Mouse (Mus musculus) neutrophil, adult 59 days (primary cell): Measurements from ENCODE around the gene Dnajb8. TPM values are rescaled to one million over a fixed set of nuclear protein-coding genes. Genes with fewer than 3 reads are reported as not detected.

Experiments used
- total RNA-seq, 2 experiments: library from RNA; stranded (reverse); gene quantifications; 1 replicate in 1 of 2; 2 replicates in 1 of 2; pipeline ENCODE4 v1.2.4; 2023

The Dnajb8 gene
- not detected for total RNA-seq

DNA sequence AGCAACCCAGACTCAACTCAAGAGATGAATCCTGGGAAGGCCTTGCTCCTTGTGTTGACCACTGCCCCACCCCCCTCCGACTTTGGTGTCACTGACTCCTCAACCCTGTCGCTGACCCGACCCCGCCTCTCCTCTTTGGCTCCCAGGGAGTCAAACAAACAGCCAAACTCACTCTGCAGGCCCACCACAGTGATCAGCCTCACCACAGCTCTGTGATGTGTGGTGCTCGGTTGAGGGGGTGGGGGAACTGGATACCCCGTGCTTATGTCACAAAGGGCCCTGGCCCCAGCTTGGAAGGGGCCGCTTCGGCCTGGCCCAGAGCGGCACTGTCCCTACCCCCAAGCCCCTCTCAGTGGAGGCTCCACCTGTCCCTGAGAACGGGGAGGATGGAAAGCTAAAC, at the start of gene Dnajb8:
Gene Dnajb8 (plus strand): TSS at position 301 of the 400 bp plus-strand sequence.

DNA sequence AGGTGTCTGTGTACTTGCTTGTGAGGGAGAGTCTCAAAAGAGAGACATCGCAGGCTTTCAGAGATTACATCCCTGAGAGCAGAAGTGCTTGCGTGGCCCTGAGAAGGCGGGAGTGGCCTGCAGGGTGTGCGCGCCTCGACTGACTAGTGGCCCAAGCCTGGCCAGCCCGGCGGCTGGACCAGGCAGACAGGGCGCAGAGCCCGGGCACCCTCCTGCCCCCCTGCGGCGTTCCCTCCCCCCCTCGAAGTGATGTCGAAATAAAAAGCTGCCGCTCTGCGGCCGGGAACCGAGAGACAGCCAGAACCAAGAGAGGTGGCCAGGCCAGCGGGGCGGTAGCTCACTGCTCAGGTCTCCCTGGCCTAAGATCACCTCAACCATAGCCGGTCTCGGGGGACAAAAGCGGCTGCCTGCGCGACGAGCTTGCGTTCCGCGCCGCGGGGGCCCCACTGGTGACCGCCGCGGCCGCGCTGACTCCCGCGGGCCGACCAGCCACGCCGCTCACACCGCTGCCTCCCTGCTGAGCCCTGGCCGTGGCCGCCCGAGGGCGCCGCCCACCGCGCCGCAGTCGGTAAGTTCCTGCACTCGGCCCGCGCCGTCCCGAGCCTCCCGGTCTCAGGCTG, 28.5 kb upstream of the Dnajb8 start, which contains the start of gene Gata2:
Gene Gata2 (plus strand): TSS at position 459 of the 620 bp plus-strand sequence.

Other genes starting within 250 kb of the Dnajb8 start
- 1 to 10 TPM; 2.2 to 2.3 TPM for gene H1fx, start 240.6 kb upstream of the Dnajb8 start, total RNA-seq
- gene Rab7, start 177.0 kb upstream of the Dnajb8 start, total RNA-seq, result 100 to 1,000 TPM; 322 to 363 TPM
- 100 to 1,000 TPM; 122 to 131 TPM for gene Rpn1, start 137.8 kb upstream of the Dnajb8 start, total RNA-seq
- 1 to 10 TPM; 6.6 to 9.3 TPM for gene Gata2, start 28.4 kb upstream of the Dnajb8 start, total RNA-seq
- gene Eefsec, start 224.3 kb downstream of the Dnajb8 start, total RNA-seq, result 10 to 100 TPM; 13.7 to 15.3 TPM
- gene Ruvbl1, start 243.1 kb downstream of the Dnajb8 start, total RNA-seq, result 10 to 100 TPM; 12.8 to 14.0 TPM